Mouse (Mus musculus): ENCODE data around the gene Cd300lg. TPM values are rescaled to one million over a fixed set of nuclear protein-coding genes. Genes with fewer than 3 reads are reported as not detected.

Cd300lg gene
- total and polyA plus RNA-seq, 2 experiments from 2014 or later = 0.05 to 0.40 TPM

DNA sequence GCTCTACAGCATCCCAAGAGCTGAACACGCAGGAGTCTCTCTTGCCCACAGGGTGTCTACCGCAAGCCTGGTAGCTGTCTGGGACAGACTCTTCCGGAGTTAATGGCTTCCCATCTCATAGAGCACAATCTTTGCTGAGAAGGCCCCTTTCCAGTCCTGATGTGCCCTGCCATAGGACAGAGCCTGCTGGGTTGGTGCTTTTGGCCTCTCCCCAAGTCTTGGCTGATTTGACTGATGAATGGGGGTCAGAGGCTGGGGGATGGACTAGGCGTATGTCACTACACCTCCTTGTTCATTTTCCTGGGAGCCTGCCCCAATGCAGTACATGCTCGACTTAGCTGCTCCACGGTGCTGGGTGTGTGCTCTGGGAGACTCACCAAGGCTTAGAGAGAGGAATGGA lies 3.5 kb upstream of the Cd300lg start:
- no peak for TF ChIP-seq CTCF (IDR thresholded peaks at IDR 0.05; ENCODE audit: low read depth)
- 70% methylated on average over 6 of the region's 6 CpGs for WGBS

DNA sequence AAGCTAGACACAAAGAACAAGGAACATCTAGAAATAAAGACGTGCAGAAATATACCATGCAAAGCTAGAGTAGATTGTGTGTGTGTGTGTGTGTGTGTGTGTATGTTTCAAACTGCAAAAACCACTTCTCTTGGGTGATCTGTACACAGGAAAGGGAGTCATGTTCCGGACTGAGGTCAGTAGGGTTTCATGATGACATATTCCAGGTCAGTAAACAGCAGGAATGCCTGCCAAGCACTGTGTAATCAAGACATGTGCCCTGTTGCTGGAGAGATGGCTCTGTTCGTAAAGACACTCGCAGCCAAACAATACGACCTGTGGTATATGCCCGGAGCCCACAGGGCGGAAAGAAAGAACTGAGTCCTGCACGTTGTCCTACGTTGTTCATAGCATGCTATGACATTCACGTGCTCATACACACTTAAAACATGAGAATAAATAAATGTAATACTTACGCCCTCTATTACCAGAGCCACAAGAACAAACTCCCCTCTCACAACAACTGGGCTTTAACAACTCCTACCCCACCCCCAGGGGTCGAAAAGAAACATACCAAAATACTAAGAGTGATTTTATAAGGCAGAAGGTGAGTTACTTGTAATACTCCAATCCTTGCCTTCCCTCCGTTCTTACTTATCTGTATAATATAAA lies 1.7 kb upstream of the Cd300lg start:
- WGBS = 44% methylated on average over 13 of the region's 13 CpGs
- no peak overlapping the region for H3K4me2 ChIP-seq (ENCODE audit: low read depth, low read length)

More for the DNA sequence above, 3.5 kb upstream of the Cd300lg start:
- no peaks in the 10 kb centered on the region for H3K27me3 ChIP-seq (ENCODE audit: insufficient read depth, low read length)
- no peak overlapping the region for H3K27ac ChIP-seq
- H3K4me2 ChIP-seq (ENCODE audit: low read depth, low read length) = no peak overlapping the region
- H3K4me3 ChIP-seq (ENCODE audit: low read length) = no peak overlapping the region
- no peaks in the 10 kb centered on the region for H3K4me1 ChIP-seq (ENCODE audit: insufficient read depth, low read length)
- H3K9ac ChIP-seq (replicated peaks; ENCODE audit: low read length) = no peak overlapping the region
- DNase-seq (ENCODE audit: low spot score) = no peak
- no peaks in the 10 kb centered on the region for H3K36me3 ChIP-seq (ENCODE audit: insufficient read depth, low read length)
- no peak for ATAC-seq
- H3K9me3 ChIP-seq (ENCODE audit: low read length) = no peaks in the 10 kb centered on the region

GRCm38 (mm10) chr11:102040138-102040524 lies 1.2 kb upstream of the Cd300lg start:
- ATAC-seq (peak; percentile 85), DNase-seq (ENCODE audit: low spot score) (peak; percentile 95)
- Histone ChIP-seq H3K9ac (replicated peaks; ENCODE audit: low read length) (no peak overlapping the region), H3K27ac (no peak overlapping the region), H3K36me3 (ENCODE audit: insufficient read depth, low read length) (no peaks in the 10 kb centered on the region), H3K4me1 (ENCODE audit: insufficient read depth, low read length) (no peaks in the 10 kb centered on the region), H3K27me3 (ENCODE audit: insufficient read depth, low read length) (no peaks in the 10 kb centered on the region), H3K4me3 (ENCODE audit: low read length) (no peak overlapping the region), H3K9me3 (ENCODE audit: low read length) (no peaks in the 10 kb centered on the region), H3K4me2 (ENCODE audit: low read depth, low read length) (no peak overlapping the region)
- 0% methylated on average over 9 of the region's 9 CpGs for WGBS
- peak; percentile 94 for TF ChIP-seq CTCF (IDR thresholded peaks at IDR 0.05; ENCODE audit: low read depth)

More for the DNA sequence above, 1.7 kb upstream of the Cd300lg start:
- Histone ChIP-seq H3K27ac (no peak overlapping the region), H3K4me1 (ENCODE audit: insufficient read depth, low read length) (no peaks in the 10 kb centered on the region), H3K27me3 (ENCODE audit: insufficient read depth, low read length) (no peaks in the 10 kb centered on the region), H3K4me3 (ENCODE audit: low read length) (no peak overlapping the region), H3K36me3 (ENCODE audit: insufficient read depth, low read length) (no peaks in the 10 kb centered on the region), H3K9ac (replicated peaks; ENCODE audit: low read length) (no peak overlapping the region), H3K9me3 (ENCODE audit: low read length) (no peaks in the 10 kb centered on the region)
- ATAC-seq (no peak), DNase-seq (ENCODE audit: low spot score) (no peak)
- no peak for TF ChIP-seq CTCF (IDR thresholded peaks at IDR 0.05; ENCODE audit: low read depth)

GRCm38 (mm10) chr11:102040646-102041045 lies 663 bp upstream of the Cd300lg start:
- H3K36me3 ChIP-seq (ENCODE audit: insufficient read depth, low read length) = no peaks in the 10 kb centered on the region
- no peak for ATAC-seq
- no peak overlapping the region for H3K4me2 ChIP-seq (ENCODE audit: low read depth, low read length)
- whole genome bisulfite sequencing = 73% methylated on average over 4 of the region's 4 CpGs
- no peaks in the 10 kb centered on the region for H3K4me1 ChIP-seq (ENCODE audit: insufficient read depth, low read length)
- 0 out of 2 replicates have a peak, but pooled peaks cover 3% of the 10 kb centered on the region for H3K9me3 ChIP-seq (ENCODE audit: low read length)
- DNase-seq (ENCODE audit: low spot score) = no peak
- no peak overlapping the region for H3K4me3 ChIP-seq (ENCODE audit: low read length)
- H3K9ac ChIP-seq (replicated peaks; ENCODE audit: low read length) = no peak overlapping the region
- TF ChIP-seq CTCF (IDR thresholded peaks at IDR 0.05; ENCODE audit: low read depth) = peak; percentile 1; the same call in 1 of the 2 replicates
- no peak overlapping the region for H3K27ac ChIP-seq
- H3K27me3 ChIP-seq (ENCODE audit: insufficient read depth, low read length) = no peaks in the 10 kb centered on the region

DNA sequence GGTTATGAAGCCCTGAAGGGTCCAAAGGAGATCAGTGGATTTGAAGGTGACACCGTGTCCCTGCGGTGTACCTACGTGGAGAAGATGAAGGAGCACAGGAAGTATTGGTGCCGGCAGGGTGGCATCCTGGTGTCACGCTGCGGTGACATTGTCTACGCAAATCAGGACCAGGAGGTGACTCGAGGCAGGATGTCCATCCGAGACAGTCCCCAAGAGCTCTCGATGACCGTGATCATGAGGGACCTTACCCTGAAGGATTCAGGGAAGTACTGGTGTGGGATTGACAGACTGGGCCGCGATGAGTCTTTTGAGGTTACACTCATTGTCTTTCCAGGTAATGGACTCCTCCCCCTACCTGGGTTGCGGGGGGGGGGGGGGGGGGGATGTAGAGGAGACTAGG lies 1.7 kb downstream of the Cd300lg start:
- H3K27me3 ChIP-seq (ENCODE audit: insufficient read depth, low read length) = no peaks in the 10 kb centered on the region
- no peaks in the 10 kb centered on the region for H3K36me3 ChIP-seq (ENCODE audit: insufficient read depth, low read length)
- DNase-seq (ENCODE audit: low spot score) (no peak), ATAC-seq (no peak)
- TF ChIP-seq CTCF (IDR thresholded peaks at IDR 0.05; ENCODE audit: low read depth) = no peak
- H3K4me1 ChIP-seq (ENCODE audit: insufficient read depth, low read length) = no peaks in the 10 kb centered on the region
- 92% methylated on average over 13 of the region's 14 CpGs for WGBS
- H3K4me2 ChIP-seq (ENCODE audit: low read depth, low read length) = no peak overlapping the region
- H3K9ac ChIP-seq (replicated peaks; ENCODE audit: low read length) = no peak overlapping the region
- no peak overlapping the region for H3K4me3 ChIP-seq (ENCODE audit: low read length)
- H3K27ac ChIP-seq = no peak overlapping the region
- H3K9me3 ChIP-seq (ENCODE audit: low read length) = 0 out of 2 replicates have a peak, but pooled peaks cover 4% of the 10 kb centered on the region

DNA sequence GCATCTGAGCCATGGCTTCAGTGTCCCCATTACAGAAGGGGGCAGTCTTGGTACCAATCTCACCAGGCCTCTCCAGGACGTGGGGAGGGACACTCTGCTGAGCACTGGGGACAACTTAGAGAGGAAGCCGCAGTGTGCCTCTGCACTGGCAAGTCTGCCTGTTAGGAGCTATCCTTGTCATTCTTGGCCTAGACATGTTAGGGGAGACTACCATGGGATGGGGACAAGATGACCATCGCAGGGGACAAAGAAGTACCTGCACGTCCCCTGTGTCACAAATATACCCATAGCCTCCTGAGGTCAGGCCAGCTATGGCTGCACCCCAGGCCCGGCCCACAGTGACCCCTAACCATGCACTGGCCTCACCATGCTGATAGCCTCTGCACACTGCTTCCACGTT lies 2.1 kb downstream of the Cd300lg start:
- no peaks in the 10 kb centered on the region for H3K27me3 ChIP-seq (ENCODE audit: insufficient read depth, low read length)
- no peak for TF ChIP-seq CTCF (IDR thresholded peaks at IDR 0.05; ENCODE audit: low read depth)
- H3K27ac ChIP-seq = no peak overlapping the region
- H3K9ac ChIP-seq (replicated peaks; ENCODE audit: low read length) = no peak overlapping the region
- ATAC-seq = no peak
- no peak overlapping the region for H3K4me2 ChIP-seq (ENCODE audit: low read depth, low read length)
- 0 out of 2 replicates have a peak, but pooled peaks cover 4% of the 10 kb centered on the region for H3K9me3 ChIP-seq (ENCODE audit: low read length)
- H3K36me3 ChIP-seq (ENCODE audit: insufficient read depth, low read length) = no peaks in the 10 kb centered on the region
- 83% methylated on average over 6 of the region's 6 CpGs for WGBS
- DNase-seq (ENCODE audit: low spot score) = no peak
- no peaks in the 10 kb centered on the region for H3K4me1 ChIP-seq (ENCODE audit: insufficient read depth, low read length)
- no peak overlapping the region for H3K4me3 ChIP-seq (ENCODE audit: low read length)

- H3K9ac ChIP-seq (replicated peaks; ENCODE audit: low read length) = no peak overlapping the region
- H3K27me3 ChIP-seq (ENCODE audit: insufficient read depth, low read length) = no peaks in the 10 kb centered on the region
- H3K9me3 ChIP-seq (ENCODE audit: low read length) = 0 out of 2 replicates have a peak, but pooled peaks cover 4% of the 10 kb centered on the region
- H3K4me3 ChIP-seq (ENCODE audit: low read length) = no peak overlapping the region
- ATAC-seq (no peak), DNase-seq (ENCODE audit: low spot score) (no peak)
- WGBS = 84% methylated on average over 7 of the region's 7 CpGs
- TF ChIP-seq CTCF (IDR thresholded peaks at IDR 0.05; ENCODE audit: low read depth) = no peak
- no peak overlapping the region for H3K27ac ChIP-seq
- H3K4me1 ChIP-seq (ENCODE audit: insufficient read depth, low read length) = no peaks in the 10 kb centered on the region
- no peak overlapping the region for H3K4me2 ChIP-seq (ENCODE audit: low read depth, low read length)
- no peaks in the 10 kb centered on the region for H3K36me3 ChIP-seq (ENCODE audit: insufficient read depth, low read length)
These were observed 3.4 kb downstream of the Cd300lg start for GRCm38 (mm10) chr11:102044691-102045212.

Measured in hindbrain, postnatal 0 days (tissue).